In the genomic region with DNA sequence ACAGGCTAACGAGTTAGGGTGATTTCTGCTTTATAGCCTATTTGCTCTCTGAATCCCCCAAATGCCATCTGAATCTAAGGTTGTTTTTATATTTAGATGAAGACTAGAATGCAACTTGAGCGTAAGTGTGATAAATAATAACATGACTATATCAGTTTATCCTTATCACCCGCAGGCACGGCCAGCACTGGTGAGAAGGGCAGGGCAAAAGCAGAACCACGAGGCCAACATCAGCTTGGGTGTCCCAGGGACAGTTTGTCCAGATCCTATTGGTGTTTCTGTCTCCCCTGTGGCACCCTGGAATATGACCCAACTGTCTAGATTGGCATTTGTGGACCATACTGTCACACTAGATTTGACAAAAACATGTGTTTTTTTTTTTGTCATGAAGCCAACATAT, we compare ENCODE assay signal across 26 mouse cellular contexts. TPM values are rescaled to one million over a fixed set of nuclear protein-coding genes. Genes with fewer than 3 reads are reported as not detected.
DNase-seq lines count a peak whose midpoint lies in the region; ATAC-seq and TF ChIP-seq lines count a peak whose summit lies in the region.
"Had no signal": no experiment of that assay in that cellular context is flagged by ENCODE, and none has a peak within 500 bp of the region (broad histone marks: within the 10 kb centered on the region; RNA-seq: fewer than 3 reads in every experiment).

No protein-coding gene starts in this region.

- no peak for ATAC-seq in forebrain, embryonic 13.5 days
- peak; percentile 64; the same call in 1 of the 2 replicates for ATAC-seq in liver, embryonic 12.5 days
- ATAC-seq in liver, embryonic 16.5 days (ENCODE audit: low read depth) = peak; percentile 76
- ATAC-seq in midbrain, embryonic 16.5 days = no peak
- ATAC-seq: activated CD4-positive, CD25-positive, alpha-beta regulatory T cell, adult 4 months; CD4-positive, CD25-positive, alpha-beta regulatory T cell, adult 4 months; Patski had no signal

- no peak overlapping the region for H3K4me3 ChIP-seq in forebrain, embryonic 13.5 days
- no peak overlapping the region for H3K4me3 ChIP-seq in forebrain, embryonic 10.5 days
- H3K4me3 ChIP-seq in MEL (ENCODE audit: control insufficient read depth in 1 of 2, insufficient read depth in 1 of 2, low read depth in 2 of 2, low read length in 2 of 2) = no peak overlapping the region
- no peak overlapping the region for H3K4me3 ChIP-seq in liver, embryonic 12.5 days
- no peak overlapping the region for H3K4me3 ChIP-seq in liver, embryonic 16.5 days (ENCODE audit: low read depth, low read length)
- no peak overlapping the region for H3K4me3 ChIP-seq in midbrain, embryonic 16.5 days (ENCODE audit: low read depth, low read length)
- H3K4me3 ChIP-seq: embryonic facial prominence, embryonic 10.5 days; forebrain, embryonic 15.5 days; heart, embryonic 10.5 days; hindbrain, embryonic 12.5 days had no signal

- no peak for TF ChIP-seq CTCF in MEL (IDR thresholded peaks at IDR 0.05 in 2 of 3, conservative IDR thresholded peaks at IDR 0.05 in 1 of 3; ENCODE audit: control insufficient read depth in 1 of 3, insufficient read depth in 1 of 3, low read depth in 2 of 3, low read length in 3 of 3, poor library complexity in 1 of 3, severe bottlenecking in 1 of 3)

- TF ChIP-seq POLR2A in MEL (IDR thresholded peaks at IDR 0.05; ENCODE audit: control insufficient read depth in 1 of 2, insufficient read depth in 1 of 2, low read depth in 1 of 2, low read length in 2 of 2, poor library complexity in 1 of 2) = no peak

- no peak overlapping the region for H3K4me2 ChIP-seq in forebrain, embryonic 13.5 days
- H3K4me2 ChIP-seq in liver, embryonic 12.5 days = peak overlapping the region; percentile 53
- 0 out of 2 replicates have a peak overlapping the region, but pooled peaks have one; percentile 31 for H3K4me2 ChIP-seq in liver, embryonic 16.5 days (ENCODE audit: low read depth, low read length)
- no peak overlapping the region for H3K4me2 ChIP-seq in midbrain, embryonic 16.5 days (ENCODE audit: low read length)
- H3K4me2 ChIP-seq: forebrain, embryonic 15.5 days; hindbrain, embryonic 12.5 days had no signal

- DNase-seq in forebrain, embryonic 10.5 days (ENCODE audit: extremely low spot score, low spot score) = no peak
- peak; percentile 19 for DNase-seq in MEL (ENCODE audit: low read depth, low spot score)
- no peak for DNase-seq in kidney, postnatal 10 days
- DNase-seq: adrenal gland, postnatal 14 days; B cell, adult 2 months; cerebellum, adult 2 months; heart, adult 18-20 months; heart, postnatal 10 days; heart, postnatal 4 days had no signal

- no peaks in the 10 kb centered on the region for H3K36me3 ChIP-seq in forebrain, embryonic 13.5 days (ENCODE audit: poor library complexity, severe bottlenecking)
- no peaks in the 10 kb centered on the region for H3K36me3 ChIP-seq in forebrain, embryonic 10.5 days (replicated peaks)
- H3K36me3 ChIP-seq in MEL (ENCODE audit: control insufficient read depth in 1 of 2, insufficient read depth in 2 of 2, low read length in 2 of 2) = peaks cover 0 to 12% of the 10 kb centered on the region in 2 experiments; a peak in 3 of 4 replicates
- no peaks in the 10 kb centered on the region for H3K36me3 ChIP-seq in liver, embryonic 12.5 days
- no peaks in the 10 kb centered on the region for H3K36me3 ChIP-seq in liver, embryonic 16.5 days (ENCODE audit: control insufficient read depth, insufficient read depth)
- no peaks in the 10 kb centered on the region for H3K36me3 ChIP-seq in midbrain, embryonic 16.5 days (ENCODE audit: control insufficient read depth, insufficient read depth, low read length)
- H3K36me3 ChIP-seq: embryonic facial prominence, embryonic 10.5 days; forebrain, embryonic 15.5 days; heart, embryonic 10.5 days; hindbrain, embryonic 12.5 days had no signal

- H3K27ac ChIP-seq in forebrain, embryonic 13.5 days = 0 out of 2 replicates have a peak overlapping the region, but pooled peaks have one; percentile 23
- H3K27ac ChIP-seq in forebrain, embryonic 10.5 days = no peak overlapping the region
- no peak overlapping the region for H3K27ac ChIP-seq in MEL (ENCODE audit: control insufficient read depth, low read depth, low read length)
- H3K27ac ChIP-seq in liver, embryonic 12.5 days = peak overlapping the region; percentile 46; the same call in 1 of the 2 replicates
- no peak overlapping the region for H3K27ac ChIP-seq in liver, embryonic 16.5 days (ENCODE audit: low read length)
- no peak overlapping the region for H3K27ac ChIP-seq in midbrain, embryonic 16.5 days (ENCODE audit: low read length)
- H3K27ac ChIP-seq: embryonic facial prominence, embryonic 10.5 days; heart, embryonic 10.5 days; hindbrain, embryonic 12.5 days had no signal

- H3K79me2 ChIP-seq in MEL (ENCODE audit: control insufficient read depth, insufficient read depth, low read length, poor library complexity) = no peaks in the 10 kb centered on the region

- WGBS in forebrain, embryonic 13.5 days = 58% methylated on average over 5 of the region's 5 CpGs
- WGBS in forebrain, embryonic 10.5 days = 68% methylated on average over 5 of the region's 5 CpGs
- WGBS in liver, embryonic 12.5 days (ENCODE audit: insufficient replicate concordance) = 40% methylated on average over 5 of the region's 5 CpGs
- WGBS in liver, embryonic 16.5 days (ENCODE audit: insufficient replicate concordance) = 46% methylated on average over 5 of the region's 5 CpGs
- WGBS in midbrain, embryonic 16.5 days = 77% methylated on average over 5 of the region's 5 CpGs

- peaks cover 20% of the 10 kb centered on the region for H3K4me1 ChIP-seq in forebrain, embryonic 13.5 days
- H3K4me1 ChIP-seq in forebrain, embryonic 10.5 days = peaks cover 32% of the 10 kb centered on the region
- peaks cover 2 to 9% of the 10 kb centered on the region in 2 experiments; a peak in 3 of 4 replicates for H3K4me1 ChIP-seq in MEL (ENCODE audit: control insufficient read depth in 1 of 2, insufficient read depth in 2 of 2, low read length in 2 of 2)
- peaks cover 32% of the 10 kb centered on the region for H3K4me1 ChIP-seq in liver, embryonic 12.5 days
- peaks cover 8% of the 10 kb centered on the region for H3K4me1 ChIP-seq in liver, embryonic 16.5 days (ENCODE audit: control insufficient read depth, low read depth, low read length)
- 0 out of 2 replicates have a peak, but pooled peaks cover 3% of the 10 kb centered on the region for H3K4me1 ChIP-seq in midbrain, embryonic 16.5 days (ENCODE audit: control insufficient read depth, insufficient read depth, low read length)
- H3K4me1 ChIP-seq: heart, embryonic 10.5 days had no signal

- TF ChIP-seq RAD21 in MEL (IDR thresholded peaks at IDR 0.05; ENCODE audit: low read depth, low read length) = no peak

- H3K9ac ChIP-seq in forebrain, embryonic 13.5 days = no peak overlapping the region
- no peak overlapping the region for H3K9ac ChIP-seq in MEL (ENCODE audit: control insufficient read depth, low read depth, low read length, poor library complexity, severe bottlenecking)
- no peak overlapping the region for H3K9ac ChIP-seq in liver, embryonic 12.5 days
- no peak overlapping the region for H3K9ac ChIP-seq in liver, embryonic 16.5 days (ENCODE audit: low read depth, low read length)
- no peak overlapping the region for H3K9ac ChIP-seq in midbrain, embryonic 16.5 days (ENCODE audit: low read depth, low read length)
- H3K9ac ChIP-seq: forebrain, embryonic 15.5 days; hindbrain, embryonic 12.5 days had no signal

- no peak for TF ChIP-seq EP300 in MEL (IDR thresholded peaks at IDR 0.05; ENCODE audit: low read depth in 1 of 2, low read length in 2 of 2)

- H3K27me3 ChIP-seq in forebrain, embryonic 13.5 days = no peaks in the 10 kb centered on the region
- H3K27me3 ChIP-seq in forebrain, embryonic 10.5 days (ENCODE audit: poor library complexity, severe bottlenecking) = no peaks in the 10 kb centered on the region
- H3K27me3 ChIP-seq in MEL (ENCODE audit: control insufficient read depth in 1 of 2, insufficient read depth in 2 of 2, low read length in 2 of 2) = no peaks in the 10 kb centered on the region
- no peaks in the 10 kb centered on the region for H3K27me3 ChIP-seq in liver, embryonic 12.5 days (replicated peaks)
- no peaks in the 10 kb centered on the region for H3K27me3 ChIP-seq in liver, embryonic 16.5 days (ENCODE audit: control insufficient read depth, insufficient read depth, low read depth, low read length)
- no peaks in the 10 kb centered on the region for H3K27me3 ChIP-seq in midbrain, embryonic 16.5 days (ENCODE audit: control insufficient read depth, insufficient read depth, low read depth, low read length)
- H3K27me3 ChIP-seq: forebrain, embryonic 15.5 days; Patski had no signal

- no peaks in the 10 kb centered on the region for H3K9me3 ChIP-seq in forebrain, embryonic 13.5 days (replicated peaks)
- H3K9me3 ChIP-seq in forebrain, embryonic 10.5 days = no peaks in the 10 kb centered on the region
- no peaks in the 10 kb centered on the region for H3K9me3 ChIP-seq in MEL (replicated peaks; ENCODE audit: insufficient read depth, low read length)
- H3K9me3 ChIP-seq in liver, embryonic 12.5 days (replicated peaks) = no peaks in the 10 kb centered on the region
- no peaks in the 10 kb centered on the region for H3K9me3 ChIP-seq in liver, embryonic 16.5 days (replicated peaks; ENCODE audit: control insufficient read depth, low read length)
- no peaks in the 10 kb centered on the region for H3K9me3 ChIP-seq in midbrain, embryonic 16.5 days (replicated peaks; ENCODE audit: control insufficient read depth, low read length, poor library complexity, severe bottlenecking)
- H3K9me3 ChIP-seq: embryonic facial prominence, embryonic 10.5 days; forebrain, embryonic 15.5 days; G1E; heart, embryonic 10.5 days; hindbrain, embryonic 12.5 days had no signal

RNA-seq across cellular contexts. Expression of a gene that starts 24.0 kb away (rescaled TPM):
- 1.1 and 2.4 TPM in 2 replicates for polyA plus RNA-seq in forebrain, embryonic 13.5 days (2015; fragmentation: Nextera tagmentation; extraction: Ambion mirVana)
- 0.30 and 0.38 TPM in 2 replicates for polyA plus RNA-seq in forebrain, embryonic 10.5 days (2016; fragmentation: Nextera tagmentation; extraction: Ambion mirVana)
- not detected in 2 replicates for total RNA-seq in MEL (2012; rRNA removed)
- polyA plus RNA-seq in MEL (2012; ENCODE audit: insufficient read depth in 1 of 2, insufficient read length in 2 of 2, low read depth in 1 of 2, low replicate concordance in 2 of 2, missing spikeins in 1 of 2) = not detected
- 0.10 TPM in 1 of 2 replicates, not detected in the other for polyA plus RNA-seq in liver, embryonic 12.5 days (2016; fragmentation: Nextera tagmentation; extraction: Ambion mirVana)
- polyA plus RNA-seq in liver, embryonic 16.5 days (2015; fragmentation: Nextera tagmentation; extraction: Ambion mirVana) = not detected in 2 replicates
- polyA plus RNA-seq in midbrain, embryonic 16.5 days (2015; fragmentation: Nextera tagmentation; extraction: Ambion mirVana) = 1.0 and 1.5 TPM in 2 replicates
- total RNA-seq: gastrocnemius, adult 8-10 months; gastrocnemius, postnatal 4 days; heart, adult 18-20 months; heart, postnatal 10 days; heart, postnatal 4 days had no signal
- polyA plus RNA-seq: G1E; heart, embryonic 14.5 days had no signal

RNA-seq across cellular contexts. Expression of a gene that starts 58.2 kb away (rescaled TPM):
- not detected in 2 replicates for polyA plus RNA-seq in forebrain, embryonic 13.5 days (2015; fragmentation: Nextera tagmentation; extraction: Ambion mirVana)
- not detected in 2 replicates for polyA plus RNA-seq in forebrain, embryonic 10.5 days (2016; fragmentation: Nextera tagmentation; extraction: Ambion mirVana)
- not detected in 2 replicates for total RNA-seq in MEL (2012; rRNA removed)
- polyA plus RNA-seq in MEL (2012; ENCODE audit: insufficient read depth in 1 of 2, insufficient read length in 2 of 2, low read depth in 1 of 2, low replicate concordance in 2 of 2, missing spikeins in 1 of 2) = under 1 TPM in 1 of 2 experiments, not detected in 1; 0.26 TPM
- polyA plus RNA-seq in liver, embryonic 12.5 days (2016; fragmentation: Nextera tagmentation; extraction: Ambion mirVana) = not detected in 2 replicates
- not detected in 2 replicates for polyA plus RNA-seq in liver, embryonic 16.5 days (2015; fragmentation: Nextera tagmentation; extraction: Ambion mirVana)
- polyA plus RNA-seq in midbrain, embryonic 16.5 days (2015; fragmentation: Nextera tagmentation; extraction: Ambion mirVana) = not detected in 2 replicates
- total RNA-seq: adrenal gland, adult 18-20 months; adrenal gland, postnatal 14 days; gastrocnemius, postnatal 4 days; heart, adult 18-20 months; heart, postnatal 10 days; heart, postnatal 4 days had no signal
- polyA plus RNA-seq: embryonic facial prominence, embryonic 10.5 days; embryonic facial prominence, embryonic 14.5 days; forebrain, embryonic 15.5 days; heart, embryonic 10.5 days; hindbrain, embryonic 12.5 days had no signal

Comparison
In these comparisons a context has a peak if more than half of its experiments do, and no peak if none do; other contexts are left out.
1. H3K27ac ChIP-seq: peak in forebrain, embryonic 13.5 days (single experiment) and liver, embryonic 12.5 days (single experiment); none in forebrain, embryonic 10.5 days (single experiment), MEL (single experiment), liver, embryonic 16.5 days (single experiment) and midbrain, embryonic 16.5 days (single experiment).
2. ATAC-seq: peak in liver, embryonic 12.5 days (single experiment) and liver, embryonic 16.5 days (single experiment); none in forebrain, embryonic 13.5 days (single experiment) and midbrain, embryonic 16.5 days (single experiment).
3. H3K4me2 ChIP-seq: peak in liver, embryonic 12.5 days (single experiment) and liver, embryonic 16.5 days (single experiment); none in forebrain, embryonic 13.5 days (single experiment) and midbrain, embryonic 16.5 days (single experiment).